Comparison of ENCODE assay signal across 10 mouse cellular contexts in genomic region chr17:28331241-28332112, GRCm38 (mm10). TPM values are rescaled to one million over a fixed set of nuclear protein-coding genes. Genes with fewer than 3 reads are reported as not detected.
DNase-seq lines count a peak whose midpoint lies in the region; ATAC-seq lines count a peak whose summit lies in the region.
"Had no signal": no experiment of that assay in that cellular context is flagged by ENCODE, and none has a peak within 500 bp of the region (broad histone marks: within the 10 kb centered on the region; RNA-seq: fewer than 3 reads in every experiment).

No protein-coding gene starts in this region.

- 28% methylated on average over 6 of the region's 7 CpGs for WGBS in forebrain, embryonic 10.5 days
- WGBS in forebrain, embryonic 15.5 days = 29% methylated on average over 7 of the region's 7 CpGs
- WGBS in lung, embryonic 15.5 days = 31% methylated on average over 5 of the region's 7 CpGs
- WGBS in embryonic facial prominence, embryonic 14.5 days = 35% methylated on average over 5 of the region's 7 CpGs
- WGBS in stomach, embryonic 16.5 days = 32% methylated on average over 7 of the region's 7 CpGs

- peak overlapping the region; percentile 99 for H3K4me3 ChIP-seq in forebrain, embryonic 10.5 days
- no peak overlapping the region for H3K4me3 ChIP-seq in forebrain, embryonic 15.5 days
- no peak overlapping the region for H3K4me3 ChIP-seq in lung, embryonic 15.5 days
- no peak overlapping the region for H3K4me3 ChIP-seq in embryonic facial prominence, embryonic 14.5 days (ENCODE audit: low read depth, low read length)
- H3K4me3 ChIP-seq in stomach, embryonic 16.5 days (replicated peaks; ENCODE audit: low read length) = no peak overlapping the region

- peaks cover 78% of the 10 kb centered on the region for H3K36me3 ChIP-seq in forebrain, embryonic 10.5 days (replicated peaks)
- peaks cover 12% of the 10 kb centered on the region for H3K36me3 ChIP-seq in forebrain, embryonic 15.5 days
- H3K36me3 ChIP-seq in lung, embryonic 15.5 days = peaks cover 52% of the 10 kb centered on the region
- peaks cover 74% of the 10 kb centered on the region for H3K36me3 ChIP-seq in embryonic facial prominence, embryonic 14.5 days (ENCODE audit: control insufficient read depth, insufficient read depth, low read length)
- H3K36me3 ChIP-seq in stomach, embryonic 16.5 days (ENCODE audit: control insufficient read depth, insufficient read depth, low read length) = peaks cover 16% of the 10 kb centered on the region

- intact Hi-C loops in left cerebral cortex, postnatal 4 days (cut with DNase I) = no loop called here

- no peak for ATAC-seq in forebrain, embryonic 15.5 days (replicated peaks)
- no peak for ATAC-seq in lung, embryonic 15.5 days (ENCODE audit: borderline replicate concordance, extremely low read depth, low FRiP score, low TSS enrichment)
- no peak for ATAC-seq in embryonic facial prominence, embryonic 14.5 days (ENCODE audit: low read depth)
- no peak for ATAC-seq in stomach, embryonic 16.5 days (ENCODE audit: insufficient read depth, low FRiP score)

- DNase-seq in forebrain, embryonic 10.5 days (ENCODE audit: extremely low spot score, low spot score) = peak; percentile 42
- no peak for DNase-seq in lung, adult 18-20 months
- no peak for DNase-seq in embryonic facial prominence, embryonic 14.5 days (ENCODE audit: low spot score)
- DNase-seq in left cerebral cortex, postnatal 4 days = no peak
- no peak for DNase-seq in Muller cell, postnatal 12 days (ENCODE audit: inconsistent ontology term)
- DNase-seq: adrenal gland, postnatal 25 days had no signal

- H3K27me3 ChIP-seq in forebrain, embryonic 10.5 days (ENCODE audit: poor library complexity, severe bottlenecking) = no peaks in the 10 kb centered on the region
- no peaks in the 10 kb centered on the region for H3K27me3 ChIP-seq in forebrain, embryonic 15.5 days
- no peaks in the 10 kb centered on the region for H3K27me3 ChIP-seq in lung, embryonic 15.5 days
- H3K27me3 ChIP-seq in embryonic facial prominence, embryonic 14.5 days (replicated peaks; ENCODE audit: control insufficient read depth, insufficient read depth, low read length) = no peaks in the 10 kb centered on the region
- no peaks in the 10 kb centered on the region for H3K27me3 ChIP-seq in stomach, embryonic 16.5 days (ENCODE audit: control insufficient read depth, insufficient read depth, low read length)

- H3K27ac ChIP-seq in forebrain, embryonic 10.5 days = peak overlapping the region; percentile 30; the same call in 1 of the 2 replicates
- H3K27ac ChIP-seq in forebrain, embryonic 15.5 days (replicated peaks) = no peak overlapping the region
- peak overlapping the region; percentile 71; the same call in 1 of the 2 replicates for H3K27ac ChIP-seq in lung, embryonic 15.5 days
- peak overlapping the region; percentile 16; the same call in 1 of the 2 replicates for H3K27ac ChIP-seq in embryonic facial prominence, embryonic 14.5 days (replicated peaks; ENCODE audit: low read depth, low read length)
- peak overlapping the region; percentile 32 for H3K27ac ChIP-seq in stomach, embryonic 16.5 days (ENCODE audit: low read length)

- H3K4me2 ChIP-seq in forebrain, embryonic 15.5 days (replicated peaks) = no peak overlapping the region
- peak overlapping the region; percentile 84; the same call in 1 of the 2 replicates for H3K4me2 ChIP-seq in lung, embryonic 15.5 days
- H3K4me2 ChIP-seq in embryonic facial prominence, embryonic 14.5 days (ENCODE audit: low read depth, low read length) = no peak overlapping the region
- 0 out of 2 replicates have a peak overlapping the region, but pooled peaks have one; percentile 97 for H3K4me2 ChIP-seq in stomach, embryonic 16.5 days (ENCODE audit: low read depth, low read length)

- no peak overlapping the region for H3K9ac ChIP-seq in forebrain, embryonic 15.5 days (replicated peaks)
- H3K9ac ChIP-seq in lung, embryonic 15.5 days = no peak overlapping the region
- no peak overlapping the region for H3K9ac ChIP-seq in embryonic facial prominence, embryonic 14.5 days (ENCODE audit: low read depth, low read length)
- peak overlapping the region; percentile 11 for H3K9ac ChIP-seq in stomach, embryonic 16.5 days (ENCODE audit: low read length)

- H3K9me3 ChIP-seq in forebrain, embryonic 10.5 days = no peaks in the 10 kb centered on the region
- no peaks in the 10 kb centered on the region for H3K9me3 ChIP-seq in forebrain, embryonic 15.5 days
- no peaks in the 10 kb centered on the region for H3K9me3 ChIP-seq in lung, embryonic 15.5 days
- H3K9me3 ChIP-seq in embryonic facial prominence, embryonic 14.5 days (ENCODE audit: control insufficient read depth, low read length) = no peaks in the 10 kb centered on the region
- H3K9me3 ChIP-seq in stomach, embryonic 16.5 days (replicated peaks; ENCODE audit: control insufficient read depth, low read length) = no peaks in the 10 kb centered on the region

- H3K4me1 ChIP-seq in forebrain, embryonic 10.5 days = peaks cover 78% of the 10 kb centered on the region
- H3K4me1 ChIP-seq in forebrain, embryonic 15.5 days = peaks cover 25% of the 10 kb centered on the region
- peaks cover 56% of the 10 kb centered on the region for H3K4me1 ChIP-seq in lung, embryonic 15.5 days
- H3K4me1 ChIP-seq in embryonic facial prominence, embryonic 14.5 days (ENCODE audit: control insufficient read depth, insufficient read depth, low read length) = peaks cover 26% of the 10 kb centered on the region
- H3K4me1 ChIP-seq in stomach, embryonic 16.5 days (ENCODE audit: control insufficient read depth, insufficient read depth, low read length) = peaks cover 56% of the 10 kb centered on the region

RNA-seq across cellular contexts. Expression of gene Rpl10a, which starts 3.2 kb away (rescaled TPM):
- polyA plus RNA-seq in forebrain, embryonic 10.5 days (2016; fragmentation: Nextera tagmentation; extraction: Ambion mirVana) = 511 and 540 TPM in 2 replicates
- polyA plus RNA-seq in forebrain, embryonic 15.5 days (2015; fragmentation: Nextera tagmentation; extraction: Ambion mirVana) = 359 and 384 TPM in 2 replicates
- 606 and 658 TPM in 2 replicates for polyA plus RNA-seq in lung, embryonic 15.5 days (2015; fragmentation: Nextera tagmentation; extraction: Ambion mirVana)
- polyA plus RNA-seq in embryonic facial prominence, embryonic 14.5 days (2014; fragmentation: Nextera tagmentation; extraction: Ambion mirVana) = 800 and 852 TPM in 2 replicates
- 538 and 564 TPM in 2 replicates for polyA plus RNA-seq in stomach, embryonic 16.5 days (2015; fragmentation: Nextera tagmentation; extraction: Ambion mirVana)
- total RNA-seq in left cerebral cortex, postnatal 4 days (2021) = 100 to 1,000 TPM; 646 to 664 TPM

RNA-seq across cellular contexts. Expression of gene Fance, which starts 18.2 kb away (rescaled TPM):
- 31.6 and 32.5 TPM in 2 replicates for polyA plus RNA-seq in forebrain, embryonic 10.5 days (2016; fragmentation: Nextera tagmentation; extraction: Ambion mirVana)
- polyA plus RNA-seq in forebrain, embryonic 15.5 days (2015; fragmentation: Nextera tagmentation; extraction: Ambion mirVana) = 25.9 and 27.4 TPM in 2 replicates
- 32.8 and 33.3 TPM in 2 replicates for polyA plus RNA-seq in lung, embryonic 15.5 days (2015; fragmentation: Nextera tagmentation; extraction: Ambion mirVana)
- polyA plus RNA-seq in embryonic facial prominence, embryonic 14.5 days (2014; fragmentation: Nextera tagmentation; extraction: Ambion mirVana) = 26.1 and 30.6 TPM in 2 replicates
- polyA plus RNA-seq in stomach, embryonic 16.5 days (2015; fragmentation: Nextera tagmentation; extraction: Ambion mirVana) = 19.0 and 20.4 TPM in 2 replicates
- total RNA-seq in left cerebral cortex, postnatal 4 days (2021) = 10 to 100 TPM; 28.9 to 29.0 TPM

RNA-seq across cellular contexts. Expression of gene Tead3, which starts 19.1 kb away (rescaled TPM):
- 5.2 and 5.5 TPM in 2 replicates for polyA plus RNA-seq in forebrain, embryonic 10.5 days (2016; fragmentation: Nextera tagmentation; extraction: Ambion mirVana)
- 1.9 TPM in 2 replicates for polyA plus RNA-seq in forebrain, embryonic 15.5 days (2015; fragmentation: Nextera tagmentation; extraction: Ambion mirVana)
- polyA plus RNA-seq in lung, embryonic 15.5 days (2015; fragmentation: Nextera tagmentation; extraction: Ambion mirVana) = 10.9 and 11.5 TPM in 2 replicates
- 11.3 and 12.0 TPM in 2 replicates for polyA plus RNA-seq in embryonic facial prominence, embryonic 14.5 days (2014; fragmentation: Nextera tagmentation; extraction: Ambion mirVana)
- polyA plus RNA-seq in stomach, embryonic 16.5 days (2015; fragmentation: Nextera tagmentation; extraction: Ambion mirVana) = 11.8 and 12.3 TPM in 2 replicates
- total RNA-seq in left cerebral cortex, postnatal 4 days (2021) = 1 to 10 TPM; 5.8 to 6.3 TPM

RNA-seq across cellular contexts. Expression of gene Tulp1, which starts 33.5 kb away (rescaled TPM):
- 3.5 and 3.8 TPM in 2 replicates for polyA plus RNA-seq in forebrain, embryonic 10.5 days (2016; fragmentation: Nextera tagmentation; extraction: Ambion mirVana)
- 1.2 and 1.8 TPM in 2 replicates for polyA plus RNA-seq in forebrain, embryonic 15.5 days (2015; fragmentation: Nextera tagmentation; extraction: Ambion mirVana)
- 6.0 and 6.2 TPM in 2 replicates for polyA plus RNA-seq in lung, embryonic 15.5 days (2015; fragmentation: Nextera tagmentation; extraction: Ambion mirVana)
- polyA plus RNA-seq in embryonic facial prominence, embryonic 14.5 days (2014; fragmentation: Nextera tagmentation; extraction: Ambion mirVana) = 3.9 and 6.0 TPM in 2 replicates
- 4.6 and 5.4 TPM in 2 replicates for polyA plus RNA-seq in stomach, embryonic 16.5 days (2015; fragmentation: Nextera tagmentation; extraction: Ambion mirVana)
- under 1 TPM; 0.58 to 0.92 TPM for total RNA-seq in left cerebral cortex, postnatal 4 days (2021)
- total RNA-seq: adrenal gland, postnatal 25 days; liver, adult 2 months had no signal
- polyA plus RNA-seq: liver, adult 2 months had no signal

Comparison
In these comparisons a context has a peak if more than half of its experiments do, and no peak if none do; other contexts are left out.
1. H3K4me2 ChIP-seq: peak in lung, embryonic 15.5 days (single experiment) and stomach, embryonic 16.5 days (single experiment); none in forebrain, embryonic 15.5 days (single experiment) and embryonic facial prominence, embryonic 14.5 days (single experiment).